Comparison of ENCODE assay signal across 13 mouse cellular contexts in genomic region chr19:58296842-58297190, GRCm38 (mm10).
A peak's percentile ranks its signal among the peaks of the same experiment; 100 is the strongest.
DNase-seq lines count a peak whose midpoint lies in the region; TF ChIP-seq lines count a peak whose summit lies in the region.
"Had no signal": no experiment of that assay in that cellular context is flagged by ENCODE, and none has a peak within 500 bp of the region (broad histone marks: within the 10 kb centered on the region; RNA-seq: fewer than 3 reads in every experiment).

No protein-coding gene starts in this region.

- H3K9me3 ChIP-seq in limb, embryonic 10.5 days (replicated peaks), result no peaks in the 10 kb centered on the region
- H3K9me3 ChIP-seq: limb, embryonic 15.5 days had no signal

- TF ChIP-seq CTCF in brain, embryonic 14.5 days (IDR thresholded peaks at IDR 0.05; ENCODE audit: borderline replicate concordance, extremely low read depth, insufficient read depth, insufficient read length), result no peak
- TF ChIP-seq CTCF in gastrocnemius, adult 2 months (IDR thresholded peaks at IDR 0.05), result no peak

- DNase-seq in CD4-positive helper T cell, adult 2 months (ENCODE audit: low read depth, low spot score), result peak; percentile 46
- peak; percentile 39 for DNase-seq in brain, embryonic 14.5 days (ENCODE audit: low read depth)
- DNase-seq in limb, embryonic 10.5 days (ENCODE audit: low spot score), result no peak
- peak; percentile 53 for DNase-seq in naive thymus-derived CD4-positive, alpha-beta T cell, adult 2 months (ENCODE audit: low read depth)
- no peak for DNase-seq in gastrocnemius, adult 2 months
- DNase-seq in spleen, postnatal 4 days (ENCODE audit: low spot score in 2 of 2), result no peak
- no peak for DNase-seq in urinary bladder, postnatal 14 days (ENCODE audit: low spot score)
- no peak for DNase-seq in urinary bladder, postnatal 4 days (ENCODE audit: low spot score in 2 of 2)
- DNase-seq: adrenal gland, adult 8-10 months; cerebellum, postnatal 14 days; kidney, adult 18-20 months; right cerebral cortex, adult 18-20 months had no signal

- peaks cover 28% of the 10 kb centered on the region for H3K4me1 ChIP-seq in limb, embryonic 10.5 days

- intact Hi-C loops in gastrocnemius, adult 2 months (cut with DNase I), result loop anchor here (2.0 to 5.0 kb wide), 2 partner anchors 14 to 155 kb away; no protein-coding TSS in a partner anchor

- peak overlapping the region; percentile 4; the same call in 1 of the 2 replicates for H3K27ac ChIP-seq in limb, embryonic 10.5 days
- H3K27ac ChIP-seq in gastrocnemius, adult 2 months, result no peak overlapping the region
- H3K27ac ChIP-seq: limb, embryonic 15.5 days had no signal

- no peak for TF ChIP-seq POLR2A in brain, embryonic 14.5 days (IDR thresholded peaks at IDR 0.05; ENCODE audit: borderline replicate concordance, extremely low read depth, insufficient read depth, insufficient read length, poor library complexity, severe bottlenecking)

- WGBS in limb, embryonic 10.5 days, result 67% methylated on average over 7 of the region's 7 CpGs

- 0 out of 2 replicates have a peak, but pooled peaks cover 6% of the 10 kb centered on the region for H3K27me3 ChIP-seq in limb, embryonic 10.5 days (ENCODE audit: low read depth, poor library complexity, severe bottlenecking)
- H3K27me3 ChIP-seq: limb, embryonic 15.5 days had no signal

- no peaks in the 10 kb centered on the region for H3K36me3 ChIP-seq in limb, embryonic 10.5 days
- H3K36me3 ChIP-seq: limb, embryonic 15.5 days had no signal

- H3K4me3 ChIP-seq in limb, embryonic 10.5 days, result no peak overlapping the region
- no peak overlapping the region for H3K4me3 ChIP-seq in gastrocnemius, adult 2 months
- H3K4me3 ChIP-seq: limb, embryonic 15.5 days had no signal

Comparison
In these comparisons a context has a peak if more than half of its experiments do, and no peak if none do; other contexts are left out.
1. DNase-seq: peak in CD4-positive helper T cell, adult 2 months (single experiment), brain, embryonic 14.5 days (single experiment) and naive thymus-derived CD4-positive, alpha-beta T cell, adult 2 months (single experiment); none in limb, embryonic 10.5 days (single experiment), gastrocnemius, adult 2 months (single experiment), spleen, postnatal 4 days (0 of 2), urinary bladder, postnatal 14 days (single experiment) and urinary bladder, postnatal 4 days (0 of 2).